Mouse (Mus musculus): ENCODE data around the gene Adamts9. TPM values are rescaled to one million over a fixed set of nuclear protein-coding genes. Genes with fewer than 3 reads are reported as not detected.
A peak's percentile ranks its signal among the peaks of the same experiment; 100 is the strongest.

Adamts9 gene
- total RNA-seq, 2 experiments from 2014 or later: 8.9 to 10.3 TPM

DNA sequence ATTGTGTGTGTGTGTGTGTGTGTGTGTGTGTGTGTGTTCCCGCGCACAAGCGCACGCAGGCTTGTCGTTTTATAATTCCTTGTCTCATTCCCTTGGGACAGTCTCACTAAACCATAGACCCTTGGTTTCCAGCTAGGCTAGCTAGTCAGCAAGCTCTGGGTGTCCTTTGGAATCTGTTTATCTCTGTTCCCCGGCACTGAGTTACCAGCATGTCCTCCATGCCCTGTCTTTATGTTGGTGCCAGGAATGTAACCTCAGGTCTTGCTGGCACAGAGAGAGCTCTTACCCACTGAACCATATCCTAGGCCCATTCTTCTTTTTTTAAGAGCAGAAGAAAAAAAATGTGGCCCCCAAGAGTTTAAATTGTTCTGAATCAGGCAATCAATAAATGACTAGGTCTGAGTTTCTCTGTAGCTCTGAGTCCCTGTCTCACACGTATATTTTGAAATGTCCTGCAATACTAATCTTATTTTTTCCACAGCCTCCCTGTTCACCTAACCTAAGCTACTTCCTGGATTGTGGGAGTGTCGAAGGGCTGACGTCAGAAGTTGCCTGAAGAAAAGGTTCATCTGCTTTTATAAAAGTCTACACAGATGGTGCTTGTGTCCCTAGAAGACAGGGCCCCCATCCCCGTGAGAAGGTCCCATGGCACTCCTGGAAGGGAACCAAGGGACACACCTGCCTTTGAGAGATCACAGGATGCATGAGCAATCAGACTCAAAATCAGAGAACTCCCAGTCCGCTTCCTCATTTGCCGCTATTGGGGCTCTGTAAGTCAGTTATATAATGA, 84.4 kb downstream of the Adamts9 start:
- no peak for DNase-seq

DNA sequence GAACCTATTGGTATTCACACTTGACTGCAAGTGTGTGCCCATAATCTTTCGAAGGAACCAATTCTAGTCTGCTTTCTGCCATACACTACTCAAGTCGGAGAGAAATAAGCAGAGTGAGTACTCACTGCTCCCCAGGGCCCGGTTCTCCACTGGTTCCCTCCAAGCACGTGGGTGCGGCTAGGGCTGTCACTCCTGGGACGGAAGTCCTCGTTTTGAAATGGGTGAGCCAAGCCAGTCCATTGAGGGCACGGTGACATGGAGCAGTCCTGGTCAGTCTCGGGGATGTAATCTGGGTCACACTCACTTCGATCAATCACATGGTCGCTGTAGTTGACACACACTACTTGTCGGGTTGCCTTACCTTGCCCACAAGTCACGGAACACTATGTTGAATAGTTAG, 85.5 kb downstream of the Adamts9 start:
- DNase-seq: no peak

DNA sequence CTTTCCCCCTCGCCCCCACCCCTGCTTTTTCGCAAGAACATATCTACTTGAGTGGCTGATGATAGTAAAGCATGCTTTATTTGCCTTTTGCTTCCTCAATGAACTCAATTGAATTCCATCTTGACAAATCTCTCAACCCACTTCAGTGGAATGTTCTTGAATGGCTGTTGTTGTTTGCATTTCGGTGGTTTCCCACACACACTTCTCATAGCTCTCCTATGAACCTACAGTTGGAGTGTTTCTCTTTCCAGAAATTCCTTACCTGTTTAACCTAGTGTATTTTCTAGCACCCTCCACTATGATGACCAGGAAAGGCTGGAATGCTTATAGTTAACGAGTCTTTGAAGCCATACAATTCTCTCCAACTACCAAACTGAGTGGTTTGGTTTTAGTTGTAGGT, 88.4 kb downstream of the Adamts9 start:
- no peak for DNase-seq

DNA sequence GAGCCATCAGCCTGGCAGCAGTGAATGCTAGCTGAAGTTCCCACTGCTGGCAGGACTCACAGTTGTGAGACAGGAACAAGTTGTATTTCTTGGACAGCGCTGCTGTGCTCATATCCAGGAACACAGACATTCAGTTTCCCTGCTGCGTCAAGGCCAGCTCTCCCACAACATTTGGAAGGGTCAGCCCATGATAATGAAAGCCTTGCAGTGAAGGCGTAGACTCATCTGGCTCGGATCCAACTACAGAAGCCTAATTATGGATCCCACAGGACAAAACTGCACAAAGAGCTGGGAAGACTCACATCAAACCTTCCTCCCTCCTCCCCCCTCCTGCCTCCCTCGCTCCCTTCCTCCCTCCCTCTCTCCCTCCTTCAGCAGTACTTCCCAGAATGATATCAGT, 93.0 kb downstream of the Adamts9 start:
- peak; percentile 65 to 69 for DNase-seq

DNA sequence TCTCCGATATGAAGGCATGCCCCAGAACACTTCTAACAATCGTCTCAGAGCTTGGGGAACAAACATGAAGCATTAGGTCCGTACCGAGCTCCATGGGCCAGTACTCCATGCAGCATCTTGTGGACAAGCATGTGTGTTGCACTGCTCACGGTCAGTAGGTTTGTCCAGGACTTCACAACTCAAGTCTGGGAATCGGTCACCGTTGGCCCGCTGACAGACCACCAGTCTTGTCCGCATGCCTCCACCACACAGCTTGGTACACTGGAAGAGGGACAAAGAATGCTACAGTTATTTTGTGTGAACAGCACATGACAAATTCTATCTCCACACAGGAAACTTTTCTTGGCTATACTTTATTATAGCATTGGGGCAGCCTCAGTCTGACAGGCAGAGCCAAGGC, 94.1 kb downstream of the Adamts9 start:
- no peak for DNase-seq

DNA sequence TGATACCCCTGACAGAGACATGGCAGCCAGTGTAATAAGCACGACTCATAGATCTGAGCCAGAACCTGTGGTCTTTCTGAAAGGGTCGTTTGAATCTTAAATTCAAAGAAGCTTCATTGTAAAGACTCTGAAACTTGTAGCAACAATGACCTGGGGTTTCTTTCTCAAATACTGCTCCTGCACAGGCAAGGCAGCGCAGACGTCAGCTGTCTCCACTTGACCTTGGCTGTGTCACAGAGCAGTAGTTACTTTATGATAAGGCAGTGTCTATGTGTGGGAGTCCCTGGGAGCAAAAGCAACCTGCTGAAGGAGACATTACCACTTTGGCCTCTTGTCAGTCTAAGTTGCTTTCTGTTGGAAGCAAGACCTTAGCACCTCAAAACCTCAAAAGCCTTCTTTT, 96.7 kb downstream of the Adamts9 start:
- no peak for DNase-seq

DNA sequence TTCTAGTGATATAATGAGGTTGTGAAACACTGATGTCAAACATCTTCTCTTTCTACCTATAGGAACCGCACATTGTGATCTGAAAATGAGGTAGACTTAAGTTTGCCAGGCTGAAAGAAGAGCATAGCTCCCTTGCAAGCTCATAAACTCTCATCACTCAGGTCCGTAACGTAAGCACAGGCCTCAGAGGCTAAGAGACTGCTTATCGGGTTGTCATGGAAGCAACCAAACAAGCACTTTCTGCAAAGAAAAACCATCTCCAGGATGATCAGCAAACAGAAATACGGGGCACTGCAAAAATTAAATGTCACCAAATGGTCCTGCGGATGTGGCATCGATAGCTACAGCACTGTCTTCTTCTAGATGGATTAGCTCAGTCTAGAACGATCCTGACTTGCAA, 97.4 kb downstream of the Adamts9 start:
- no peak for DNase-seq

DNA sequence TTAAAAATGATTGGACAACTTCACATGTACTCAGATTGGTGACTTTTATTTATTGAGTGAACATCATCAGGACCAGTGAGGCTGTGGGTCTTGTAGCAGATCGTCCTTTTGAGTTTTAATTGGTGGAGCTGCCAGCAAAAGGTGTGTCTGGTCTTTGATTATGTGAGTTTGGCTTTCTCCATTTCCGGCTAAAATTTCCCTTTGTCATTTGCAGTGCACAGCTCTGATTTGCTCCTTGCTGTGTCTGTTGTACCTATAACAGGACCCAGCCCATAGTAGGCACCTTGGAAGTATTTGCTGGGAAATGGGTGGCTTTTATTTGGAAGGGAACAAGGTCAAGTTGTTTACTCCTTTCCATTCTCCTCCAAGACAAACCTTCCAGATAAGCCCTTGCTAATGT, 99.8 kb downstream of the Adamts9 start:
- no peak for DNase-seq

DNA sequence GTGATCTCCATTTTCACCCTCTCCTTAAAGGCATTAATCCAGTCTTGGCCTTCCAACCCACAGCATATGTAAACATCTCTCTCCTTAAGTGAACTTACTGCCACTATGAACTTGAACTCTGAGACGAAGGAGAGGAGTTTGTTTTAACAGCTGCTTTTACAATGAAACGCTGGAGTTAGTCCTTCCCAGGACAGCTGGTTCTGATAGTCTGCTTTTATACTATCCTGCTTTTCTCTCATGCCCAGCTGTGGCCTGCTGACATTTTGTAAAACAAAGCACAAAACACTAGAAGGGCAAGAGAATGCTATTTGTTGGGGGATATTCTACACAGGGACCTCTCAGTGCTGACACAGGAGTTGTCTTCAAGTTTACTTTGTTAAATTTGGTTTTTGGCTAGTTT, 101.3 kb downstream of the Adamts9 start:
- DNase-seq: no peak

DNA sequence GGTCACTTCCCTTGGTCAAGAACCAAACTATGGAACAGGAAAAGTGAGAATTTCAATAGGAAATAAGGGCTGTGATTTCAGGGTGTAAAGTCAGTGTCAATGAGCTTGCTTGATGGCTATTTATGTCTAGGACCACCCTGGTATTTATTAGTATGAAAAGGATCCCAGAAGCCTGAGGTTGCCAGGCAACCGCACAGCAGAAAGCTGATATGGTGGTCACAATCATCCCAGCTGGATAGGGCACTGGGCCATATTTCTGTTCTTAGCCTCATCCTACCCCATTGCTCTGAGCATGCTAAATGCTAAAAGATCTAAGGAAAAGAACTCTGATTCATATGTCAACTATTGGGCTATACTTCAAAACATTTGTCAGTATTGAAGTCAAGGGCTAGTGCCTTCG, 112.2 kb downstream of the Adamts9 start:
- no peak for DNase-seq

DNA sequence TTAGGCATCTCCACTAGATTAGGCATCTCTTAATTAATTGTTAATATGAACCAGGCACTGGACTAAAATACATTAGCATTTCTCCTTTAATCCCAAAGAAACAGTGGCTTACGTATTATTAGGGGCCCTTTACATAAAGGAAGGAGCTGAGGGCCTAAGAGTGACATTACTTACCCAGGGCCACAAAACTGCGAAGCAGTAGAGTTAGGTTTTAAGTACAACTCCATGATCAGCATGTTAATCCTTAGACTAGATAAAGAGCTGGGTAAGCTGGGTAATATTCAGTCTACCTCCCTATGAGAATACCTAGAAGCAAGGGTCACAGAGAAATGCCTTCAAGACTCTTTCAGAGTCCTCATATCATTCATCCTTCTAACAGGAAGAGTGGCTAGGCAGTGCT, 114.1 kb downstream of the Adamts9 start:
- DNase-seq: no peak

DNA sequence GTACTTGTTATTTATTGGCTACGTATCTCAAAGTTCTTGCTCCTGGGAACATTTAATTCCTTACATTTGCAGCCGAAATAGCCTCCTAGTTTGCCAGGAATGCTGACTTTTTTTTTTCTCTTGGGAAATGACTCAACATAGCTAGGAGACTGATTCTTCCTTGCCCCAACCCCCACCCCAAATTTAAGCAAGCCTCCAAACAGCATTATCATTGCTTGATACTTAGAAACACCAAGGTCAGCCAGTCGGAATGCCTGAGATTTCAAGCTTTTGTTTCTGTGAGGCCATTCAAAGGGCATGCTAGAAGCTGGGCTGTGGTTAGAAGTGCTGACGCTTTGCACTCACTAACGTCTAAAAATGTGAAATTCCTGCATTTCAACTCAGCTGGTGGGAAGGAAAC, 115.9 kb downstream of the Adamts9 start:
- no peak for DNase-seq

DNA sequence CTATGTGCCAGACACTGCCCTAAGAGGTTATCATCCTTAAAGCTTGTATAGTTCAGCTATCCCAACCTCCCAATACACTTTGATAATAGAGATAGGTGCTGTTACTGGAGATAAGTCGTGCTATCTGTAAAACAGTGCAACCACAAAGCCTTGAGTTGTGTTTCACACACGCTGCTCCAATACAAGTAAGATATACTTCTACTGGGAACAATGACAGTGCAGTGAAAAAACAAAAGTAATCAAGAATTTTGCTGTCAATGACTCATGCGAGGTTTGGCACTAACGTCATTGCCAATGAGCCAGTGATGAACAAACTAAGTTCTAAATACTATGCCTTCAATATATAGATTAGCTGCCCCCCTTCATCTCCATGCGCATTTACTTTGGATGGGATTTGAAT, 116.7 kb downstream of the Adamts9 start:
- DNase-seq: no peak

DNA sequence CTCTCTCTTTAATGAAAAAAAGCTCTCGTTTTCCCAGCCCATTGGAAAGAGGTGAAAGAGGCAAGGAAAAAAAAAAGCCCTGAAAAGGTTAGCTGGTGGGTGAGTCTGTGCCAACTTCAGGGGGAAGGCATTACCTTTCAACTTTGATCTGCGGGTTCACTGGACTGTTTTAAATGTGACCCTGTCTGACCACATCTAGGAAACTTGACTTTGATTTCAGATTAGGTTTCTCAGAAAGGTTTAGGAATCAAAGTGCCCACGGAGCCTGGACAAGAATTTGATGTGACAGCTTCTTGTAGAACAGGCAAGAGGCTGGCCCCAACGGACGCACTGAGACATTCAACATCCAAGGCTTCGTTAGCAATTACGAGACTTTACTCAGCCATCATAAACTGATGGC, 119.3 kb downstream of the Adamts9 start:
- no peak for DNase-seq

DNA sequence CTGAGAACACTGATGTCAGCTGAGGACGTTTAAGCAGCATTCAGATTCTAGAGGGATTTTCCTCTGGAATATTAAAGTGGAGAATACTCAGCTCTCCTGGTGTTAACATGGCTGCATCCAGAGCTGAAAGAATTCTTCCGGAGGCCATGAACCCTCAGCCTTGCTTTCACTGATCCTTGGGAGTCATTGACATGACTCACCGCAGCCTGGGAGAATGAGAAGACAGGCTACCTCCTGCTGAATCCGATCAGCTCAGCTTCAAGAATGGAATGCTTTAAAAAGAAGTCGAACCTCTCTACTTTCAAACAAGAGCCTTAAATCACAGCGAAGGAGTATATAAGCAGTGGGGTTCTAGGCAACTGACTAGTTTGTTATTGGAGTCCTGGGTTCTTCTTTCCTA, 121.3 kb downstream of the Adamts9 start:
- no peak for DNase-seq

DNA sequence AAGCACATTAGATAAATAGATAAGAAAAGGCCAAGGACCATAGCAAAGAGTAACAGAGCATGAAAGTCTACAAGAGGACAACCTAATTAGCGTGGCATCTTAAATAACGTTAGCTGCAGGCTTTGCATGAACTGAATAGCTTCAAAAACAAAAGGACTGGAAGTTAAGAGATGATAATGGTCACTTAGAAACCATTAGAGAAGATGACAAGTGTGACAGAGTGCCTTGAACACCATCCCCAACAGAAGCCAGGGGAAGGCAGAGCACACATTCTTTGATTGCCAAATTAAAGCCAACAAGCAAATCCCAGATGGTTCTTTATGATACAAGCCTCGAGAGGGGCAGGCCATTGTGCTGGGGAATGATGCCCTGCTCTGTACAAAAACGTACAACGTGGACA, 121.7 kb downstream of the Adamts9 start:
- no peak for DNase-seq

DNA sequence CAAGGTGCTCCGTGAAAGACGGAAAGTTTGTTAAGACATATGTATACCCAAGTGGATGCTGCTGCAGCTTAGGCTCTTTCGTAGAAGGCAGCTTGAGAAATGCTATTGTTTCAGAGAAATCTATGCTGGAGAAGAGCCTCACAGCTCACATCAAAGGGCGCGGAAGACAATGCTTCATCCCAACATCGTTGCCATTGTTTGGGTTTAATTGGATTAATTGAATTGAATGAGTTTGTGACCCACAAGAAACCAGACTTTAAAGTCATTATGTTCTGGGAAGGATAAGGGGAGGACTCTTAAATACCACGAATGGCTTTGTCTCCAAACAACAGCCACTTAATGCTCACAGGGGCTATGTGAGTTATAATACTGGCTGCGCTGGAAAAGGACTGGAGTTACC, 125.6 kb downstream of the Adamts9 start:
- DNase-seq: no peak

DNA sequence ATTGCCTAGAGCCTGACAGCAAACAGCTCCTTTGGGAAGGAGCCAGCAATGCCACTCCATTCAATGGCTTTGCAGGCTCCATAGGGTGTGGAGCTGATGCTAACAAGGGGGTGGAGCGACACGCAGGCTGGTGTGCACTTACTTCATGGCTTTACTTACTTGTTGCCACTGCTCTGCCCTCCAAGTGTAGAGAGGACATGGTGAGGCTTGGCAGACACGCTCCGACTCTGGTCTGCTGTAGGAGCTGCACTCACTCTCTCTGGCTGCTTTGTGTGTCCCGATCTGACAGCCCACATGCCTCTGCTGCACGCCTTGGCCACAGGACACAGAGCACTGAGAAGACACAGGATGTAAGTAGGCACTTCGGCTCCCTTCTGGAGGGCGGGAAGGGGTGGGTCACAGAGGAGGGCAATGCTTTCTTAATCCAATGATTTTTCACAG, 127.0 kb downstream of the Adamts9 start, which contains the start of gene A730049H05Rik:
A730049H05Rik (plus strand) TSS at position 168 of the 441 bp plus-strand sequence.
- no peak for DNase-seq

DNA sequence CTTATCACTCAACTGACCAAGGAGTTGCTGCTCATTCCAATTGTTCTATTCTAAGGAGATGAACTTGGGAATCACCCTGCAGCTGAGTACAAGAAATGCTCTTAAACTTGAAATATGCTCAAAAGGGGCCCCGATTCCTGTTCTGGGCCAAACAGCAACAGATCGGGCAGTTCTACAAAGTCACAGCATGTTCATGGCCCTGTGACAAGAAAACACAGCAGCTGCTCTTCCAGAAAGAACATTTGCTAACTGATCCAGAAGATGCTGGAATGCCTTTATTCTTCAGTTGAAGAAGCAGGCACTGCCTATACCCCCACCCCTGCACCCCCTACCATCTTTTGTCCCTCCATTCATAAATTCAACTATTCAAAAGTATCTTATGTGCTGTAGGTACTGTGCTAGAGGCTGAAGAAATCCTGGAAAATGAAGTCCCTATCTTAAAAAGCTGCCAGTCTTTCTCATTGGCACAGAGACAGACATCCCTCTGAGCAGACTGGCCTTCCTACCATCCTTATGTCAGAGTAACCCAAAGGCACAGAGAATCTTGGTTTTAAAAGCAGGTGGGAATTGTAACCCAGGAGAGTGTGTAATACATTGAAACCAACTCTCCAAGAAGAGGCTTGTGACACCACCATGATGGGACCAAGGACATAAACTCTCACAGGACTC, 130.5 kb downstream of the Adamts9 start:
- peak; percentile 20 to 50 for DNase-seq

DNA sequence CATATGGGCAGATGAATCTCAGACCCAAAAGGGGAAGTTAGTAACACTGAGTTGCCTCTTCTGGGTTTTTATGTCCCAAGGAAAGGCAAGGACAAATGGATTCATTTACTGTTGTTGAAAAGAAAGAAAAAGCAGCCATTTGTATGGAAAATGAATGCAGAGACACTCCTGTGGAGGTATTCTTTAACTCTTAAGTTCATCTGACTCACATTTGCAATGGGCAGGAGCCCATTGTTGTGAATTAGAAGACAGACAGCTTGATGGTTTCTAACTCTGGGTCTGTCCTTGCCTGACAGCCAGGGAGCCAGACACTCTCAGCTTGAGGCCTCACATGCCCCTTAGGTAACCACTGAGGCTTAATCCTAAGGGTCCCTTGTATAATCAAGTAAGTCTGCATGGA, 131.7 kb downstream of the Adamts9 start:
- DNase-seq: no peak

DNA sequence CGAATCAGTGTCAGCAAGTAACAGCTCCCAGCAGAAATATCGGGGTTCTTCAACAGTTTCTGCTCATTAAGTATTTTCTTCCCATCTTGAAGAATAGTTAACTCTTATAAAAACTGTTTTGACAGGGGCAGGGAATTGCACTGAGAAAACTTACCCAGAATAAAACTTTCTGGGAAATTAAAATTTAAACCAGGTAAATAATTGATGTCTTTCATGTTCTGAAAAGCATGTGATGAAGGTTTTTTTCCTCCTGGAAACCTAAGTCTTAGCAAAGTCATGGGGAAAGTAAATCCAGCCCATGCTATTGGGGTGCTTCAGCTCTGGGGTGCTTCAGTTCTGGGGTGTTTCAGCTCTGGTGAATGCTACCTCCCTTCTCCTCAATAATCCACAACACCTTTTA, 132.7 kb downstream of the Adamts9 start:
- DNase-seq: no peak

DNA sequence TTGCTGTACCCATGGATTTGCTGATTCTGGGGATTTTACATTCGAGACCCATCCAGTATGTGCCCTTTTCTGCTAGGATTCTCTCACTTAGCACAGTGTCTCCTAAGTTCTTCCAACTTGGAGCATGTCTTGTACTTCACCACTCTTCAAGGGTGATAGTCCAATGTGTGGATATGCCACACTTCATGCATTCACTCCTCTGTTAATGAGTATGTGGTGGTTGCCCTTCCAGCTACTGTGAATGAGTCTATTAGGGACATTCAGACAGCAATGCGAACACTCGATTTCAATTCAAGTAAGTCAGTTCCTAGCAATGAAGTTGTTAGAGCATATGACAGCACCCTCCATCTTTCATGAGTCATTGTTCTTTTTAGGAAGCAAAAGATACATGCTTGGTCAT, 133.5 kb downstream of the Adamts9 start:
- no peak for DNase-seq

DNA sequence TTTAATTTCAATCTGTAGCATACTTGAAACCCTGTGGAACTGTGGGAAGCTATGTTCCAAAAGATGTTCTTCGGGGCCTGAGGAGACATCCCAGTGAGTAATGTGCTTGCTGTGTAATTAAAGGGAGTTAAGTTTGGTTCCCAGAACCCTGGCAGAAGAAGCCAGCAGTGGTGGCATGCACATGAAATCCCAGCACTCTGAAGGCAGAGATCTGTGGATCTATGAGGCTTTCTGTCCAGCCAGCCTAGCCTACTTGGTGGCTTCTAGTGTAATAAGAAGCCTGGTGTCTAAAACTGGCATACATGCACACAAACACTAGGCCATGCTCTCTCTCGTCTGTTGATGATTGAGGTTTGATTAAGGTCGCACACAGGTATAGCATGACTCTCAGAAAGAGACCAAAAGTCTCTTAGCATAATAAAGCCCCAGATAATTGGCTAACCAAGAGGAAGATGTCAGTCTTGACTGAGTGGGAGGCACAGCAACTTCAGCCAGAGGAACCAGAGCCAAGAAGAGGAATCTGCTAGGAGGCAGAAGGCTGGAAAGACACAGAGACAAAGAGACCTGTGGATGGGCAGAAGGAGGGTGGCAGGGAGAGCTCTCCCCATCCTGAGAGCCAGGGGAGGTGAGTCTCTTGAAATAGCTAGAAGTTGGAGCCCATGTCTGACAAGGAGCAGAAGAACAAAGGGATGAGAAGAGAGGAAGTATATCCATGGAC, 138.9 kb downstream of the Adamts9 start:
- DNase-seq: no peak

DNA sequence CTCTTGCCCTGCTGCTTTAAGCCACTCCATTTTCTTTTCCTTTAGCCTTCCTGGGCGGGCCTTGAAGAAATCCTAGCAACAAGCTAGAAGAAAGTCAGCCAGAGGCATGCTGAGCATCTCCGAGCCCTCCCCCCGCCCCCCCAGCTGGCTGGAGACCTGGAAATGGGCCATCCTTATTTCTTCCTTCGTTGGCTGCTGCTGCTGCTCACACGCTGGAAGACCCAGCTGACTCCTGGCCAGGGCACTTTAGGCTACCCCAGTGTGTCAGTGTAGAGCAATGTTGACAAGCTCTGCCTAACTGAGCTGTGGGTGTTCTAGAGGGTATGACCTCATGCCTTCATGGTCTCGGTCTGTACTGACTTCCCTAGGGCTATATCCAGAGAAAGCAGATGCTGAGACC, 140.1 kb downstream of the Adamts9 start:
- no peak for DNase-seq

Data from layer of hippocampus, postnatal 36 days (tissue).